Mouse (Mus musculus): ENCODE measurements around the gene Tekt3. TPM values are rescaled to one million over a fixed set of nuclear protein-coding genes. Genes with fewer than 3 reads are reported as not detected.

Gene Tekt3
- total RNA-seq, 2 experiments from 2014 or later: 0.38 to 0.80 TPM

DNA sequence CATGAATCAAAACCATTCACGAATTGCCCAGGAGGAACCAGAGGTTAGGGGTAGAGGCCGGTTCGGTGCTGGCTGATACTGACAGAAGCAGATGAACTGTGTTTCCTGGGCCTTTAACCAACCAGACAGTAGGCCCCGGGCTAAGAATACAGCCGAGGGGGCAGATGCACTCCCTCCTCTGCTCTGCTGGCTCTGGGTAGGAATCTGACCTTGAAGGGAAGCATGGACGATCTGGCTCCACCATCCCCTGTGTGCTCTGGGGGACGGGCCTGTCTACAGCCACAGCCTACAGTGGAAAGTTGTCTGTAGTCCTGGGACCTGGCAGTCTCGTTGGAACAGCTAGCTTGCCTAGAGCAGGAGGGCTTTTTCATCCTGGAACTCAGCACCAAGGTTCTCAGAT is 82.0 kb downstream of the Tekt3 start:
- no peak for DNase-seq (ENCODE audit: low spot score in 2 of 2)

Other genes with a start within 250 kb of the Tekt3 start
- gene Trim16, start 241.4 kb upstream of the Tekt3 start, total RNA-seq (2021): 1 to 10 TPM; 5.3 to 5.5 TPM
- gene Fbxw10, start 214.6 kb upstream of the Tekt3 start, total RNA-seq (2021): under 1 TPM; 0.51 to 0.53 TPM
- gene Tvp23b, start 182.2 kb upstream of the Tekt3 start, total RNA-seq (2021): 10 to 100 TPM; 24.5 to 25.3 TPM
- gene Cdrt4, start 110.5 kb upstream of the Tekt3 start, total RNA-seq (2021): not detected
- gene Pmp22, start 67.3 kb downstream of the Tekt3 start, total RNA-seq (2021): 10 to 100 TPM; 18.3 to 21.0 TPM